Mouse (Mus musculus) G1E-ER4 (cell line): ENCODE measurements at regions not wholly inside any gene's neighbourhood (a gene's known extent, or its start where the extent isn't known, plus 50 kb on each side); places are given as distances from the start of the nearest gene placed in this dataset.

Source experiments
- GATA1 ChIP-seq: IDR thresholded peaks from one replicate; pipeline ENCODE4 v1.8.0; 2012; ENCODE audit warnings: low read length, inconsistent platforms

DNA sequence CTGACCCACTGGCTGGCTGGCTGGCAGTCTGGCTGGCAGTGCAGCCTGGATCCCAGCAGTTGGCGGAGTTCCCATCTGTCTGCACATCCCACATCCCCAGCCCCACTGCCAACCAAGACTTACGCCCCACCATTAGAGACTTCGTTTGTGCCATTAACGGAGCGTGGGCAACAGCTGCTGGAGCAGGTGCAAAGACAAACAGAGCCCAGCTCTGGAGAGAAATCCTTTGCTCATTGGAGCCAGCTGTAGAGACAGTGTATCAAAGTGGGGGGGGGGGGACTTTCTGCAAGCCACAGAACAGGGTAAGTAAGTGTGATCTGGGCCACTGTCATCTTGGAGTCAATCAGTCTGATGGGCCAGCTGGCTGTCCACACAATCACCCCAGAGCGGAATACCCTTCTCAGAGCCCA is 52.3 kb downstream of the Rplp1 start:
- no peak for TF ChIP-seq GATA1

DNA sequence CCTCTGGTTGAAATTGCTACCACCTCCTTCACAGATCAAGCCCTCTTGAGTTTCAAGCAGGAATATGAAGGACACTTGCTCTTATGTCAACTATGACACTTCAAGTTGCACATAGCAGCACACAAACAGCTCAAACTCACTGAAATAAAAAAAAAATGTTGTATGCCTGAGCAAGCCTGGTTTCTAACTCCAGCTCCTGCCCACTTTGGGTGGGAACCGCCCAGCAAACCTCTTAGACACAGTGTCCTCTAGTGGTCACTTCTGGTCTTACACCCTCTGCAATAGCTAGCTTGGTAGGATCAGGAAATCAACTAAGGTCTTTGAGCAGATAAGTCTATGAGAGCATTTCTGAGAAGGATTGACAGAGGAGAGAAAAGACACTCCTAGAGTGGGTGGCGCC is 54.2 kb downstream of the Rplp1 start:
- TF ChIP-seq GATA1: no peak

DNA sequence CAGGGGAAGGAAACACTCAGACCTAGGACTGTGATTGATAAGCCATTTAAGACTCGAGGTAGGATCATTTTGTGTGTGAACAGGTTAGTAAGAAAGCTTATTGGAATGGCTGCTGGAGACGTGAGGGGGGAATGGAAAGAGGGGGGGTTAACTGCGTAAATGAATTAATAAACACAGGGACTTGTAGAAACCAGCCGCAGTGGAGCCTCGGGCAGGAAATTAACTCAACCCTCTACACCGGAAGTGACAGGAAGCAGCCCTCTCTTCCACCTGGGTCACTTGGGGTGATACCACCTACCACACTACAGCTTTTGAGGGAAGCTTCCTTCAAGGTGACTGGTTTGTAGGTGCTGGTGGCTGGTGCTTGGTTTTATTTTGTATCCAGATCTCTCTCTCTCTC is 54.9 kb downstream of the Rplp1 start:
- TF ChIP-seq GATA1: no peak

DNA sequence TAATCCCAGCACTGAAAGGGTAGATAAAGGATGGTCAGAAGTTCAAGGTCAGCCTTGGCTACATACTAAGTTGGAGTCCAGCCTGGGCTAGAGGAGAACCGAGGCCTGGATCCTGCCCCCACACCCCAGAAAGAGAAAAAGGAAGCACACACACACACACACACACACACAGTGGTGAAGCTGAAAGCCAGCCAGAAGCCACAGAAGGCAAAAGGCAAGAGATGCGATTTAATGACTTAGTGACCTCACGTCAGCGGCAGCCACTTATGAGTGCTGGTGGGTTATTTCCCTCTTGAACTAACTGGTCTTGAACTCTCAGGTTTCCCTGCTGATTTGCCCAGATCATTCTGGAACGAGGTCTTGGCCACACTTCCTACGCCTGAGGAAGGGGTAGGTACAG is 56.5 kb downstream of the Rplp1 start:
- TF ChIP-seq GATA1: no peak

DNA sequence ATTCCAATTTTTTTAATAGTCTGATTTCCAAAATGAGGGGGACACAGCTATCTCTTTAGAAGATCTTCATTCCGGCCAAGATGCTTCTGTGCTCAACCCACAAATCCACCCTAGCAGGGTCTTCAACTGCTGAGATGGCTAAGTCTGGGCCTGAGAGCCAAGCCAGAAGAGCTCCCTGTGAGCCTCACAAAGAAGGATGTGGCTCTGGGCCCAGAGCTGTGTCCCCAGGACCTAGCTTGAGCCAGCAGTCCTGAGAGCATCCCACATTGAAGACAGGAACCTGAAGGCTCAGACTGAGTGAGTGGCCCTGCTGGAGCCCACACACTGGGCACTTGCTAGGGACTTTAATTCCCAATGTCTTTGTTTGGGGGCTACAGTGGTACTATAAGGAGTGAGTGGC is 57.7 kb downstream of the Rplp1 start:
- TF ChIP-seq GATA1: no peak

DNA sequence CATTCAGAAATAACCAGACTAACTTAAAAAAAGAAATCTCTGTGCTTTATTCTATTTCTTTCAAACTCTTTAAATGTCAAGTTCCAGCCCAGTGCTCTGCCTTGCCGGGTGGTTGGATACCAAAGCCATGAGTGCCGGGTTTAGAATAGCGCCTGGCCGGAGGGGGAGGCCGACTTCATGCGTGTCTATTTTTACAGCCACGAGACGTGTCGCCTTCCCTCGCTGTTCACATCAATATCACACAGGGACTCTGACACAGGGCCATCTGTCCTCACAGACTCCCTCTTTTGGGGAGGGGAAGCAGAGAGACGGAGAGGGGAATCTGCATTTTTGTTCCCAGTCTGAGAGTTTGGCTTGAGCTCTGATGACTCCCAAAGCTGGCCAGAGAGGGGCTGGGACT is 58.7 kb downstream of the Rplp1 start:
- no peak for TF ChIP-seq GATA1

DNA sequence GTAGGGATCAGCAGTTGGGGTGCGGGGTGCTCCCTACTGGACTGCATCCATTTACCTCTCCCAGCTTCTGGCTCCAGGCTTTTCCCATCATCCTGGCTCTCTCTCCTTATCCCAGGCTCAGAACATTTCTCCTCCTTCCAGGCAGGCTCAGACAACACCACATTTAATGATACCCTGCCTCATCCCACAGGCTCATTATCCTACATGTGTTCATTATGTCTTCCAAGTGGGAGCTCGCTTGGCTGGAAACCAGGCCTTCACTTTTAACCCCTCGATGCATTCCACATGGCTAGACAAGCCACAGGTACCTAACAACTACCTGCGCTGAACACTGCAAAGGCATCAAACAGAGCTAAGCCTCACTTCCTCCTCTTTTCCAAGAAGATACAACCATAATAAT is 60.5 kb downstream of the Rplp1 start:
- no peak for TF ChIP-seq GATA1

DNA sequence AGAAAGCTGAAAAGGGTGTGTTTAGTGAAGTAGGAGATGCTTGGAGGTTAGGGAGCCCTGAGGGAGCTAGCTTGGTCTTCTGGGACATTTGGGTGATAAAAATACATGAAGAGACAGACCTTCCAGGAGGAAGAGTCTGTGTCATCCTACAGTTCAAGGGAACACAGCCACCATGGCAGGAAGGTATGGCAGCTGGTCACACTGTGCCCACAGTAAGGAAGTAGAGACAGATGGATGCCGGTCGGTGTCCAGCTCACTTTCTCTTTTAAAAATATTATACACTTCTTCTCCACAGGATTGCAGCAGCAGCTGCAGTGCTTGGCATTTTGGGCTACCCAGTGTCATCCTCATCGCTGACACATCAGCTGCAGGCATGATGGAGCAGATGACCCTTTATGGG is 63.0 kb downstream of the Rplp1 start:
- no peak for TF ChIP-seq GATA1

DNA sequence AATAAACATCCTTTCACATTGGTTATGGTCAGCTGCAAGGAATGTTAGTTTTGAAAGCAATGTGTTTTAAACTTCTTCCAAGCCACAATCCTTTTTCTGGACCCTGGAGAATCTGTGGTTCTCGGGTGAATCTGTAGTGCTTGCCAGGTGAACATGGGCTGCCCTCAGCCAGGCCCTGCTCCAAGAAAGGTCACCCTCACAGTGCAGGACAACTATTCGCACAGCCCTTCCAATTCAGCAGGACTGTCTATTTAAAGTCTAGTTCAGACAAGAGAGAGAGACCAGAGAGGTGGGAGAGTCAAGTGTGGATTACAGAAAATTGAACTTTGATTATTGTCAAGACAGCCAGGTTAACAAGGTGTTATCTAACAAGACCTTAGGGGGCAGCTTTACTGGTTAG is 65.9 kb downstream of the Rplp1 start:
- TF ChIP-seq GATA1: no peak

DNA sequence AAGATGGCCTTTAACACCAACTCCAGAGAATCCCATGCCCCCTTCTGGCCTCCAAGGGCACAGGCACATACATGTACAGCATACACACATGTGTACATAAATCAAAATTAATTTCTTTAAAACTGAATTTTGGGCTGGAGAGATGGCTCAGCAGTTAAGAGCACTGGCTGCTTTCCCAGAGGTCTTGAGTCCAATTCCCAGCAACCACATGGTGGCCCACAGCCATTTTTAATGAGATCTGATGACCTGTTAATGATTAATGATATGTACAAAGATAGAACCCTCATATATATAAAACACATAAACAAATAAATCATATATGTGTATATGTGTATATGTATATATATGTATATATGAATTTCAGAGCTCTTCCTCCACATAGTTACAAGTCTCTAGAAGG is 66.8 kb downstream of the Rplp1 start:
- TF ChIP-seq GATA1: no peak

DNA sequence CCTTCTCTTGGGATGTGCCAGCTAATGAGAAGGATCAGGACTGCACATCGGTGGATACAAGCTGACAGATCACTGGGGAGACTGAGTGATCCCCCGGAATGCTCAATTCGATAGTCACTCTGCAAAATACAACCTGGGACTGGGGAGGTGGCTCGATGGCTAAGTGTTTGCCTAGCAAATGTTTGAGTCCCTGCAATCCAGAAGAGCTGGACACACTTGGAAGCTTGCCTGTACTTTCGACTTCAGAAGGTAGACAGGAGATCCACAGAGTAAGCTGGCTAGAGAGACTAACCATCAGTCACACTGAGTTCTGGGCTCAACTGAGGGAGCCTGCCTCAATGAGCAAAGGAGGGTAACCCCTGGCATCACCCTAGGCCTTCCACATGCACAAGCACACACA is 69.7 kb downstream of the Rplp1 start:
- no peak for TF ChIP-seq GATA1

DNA sequence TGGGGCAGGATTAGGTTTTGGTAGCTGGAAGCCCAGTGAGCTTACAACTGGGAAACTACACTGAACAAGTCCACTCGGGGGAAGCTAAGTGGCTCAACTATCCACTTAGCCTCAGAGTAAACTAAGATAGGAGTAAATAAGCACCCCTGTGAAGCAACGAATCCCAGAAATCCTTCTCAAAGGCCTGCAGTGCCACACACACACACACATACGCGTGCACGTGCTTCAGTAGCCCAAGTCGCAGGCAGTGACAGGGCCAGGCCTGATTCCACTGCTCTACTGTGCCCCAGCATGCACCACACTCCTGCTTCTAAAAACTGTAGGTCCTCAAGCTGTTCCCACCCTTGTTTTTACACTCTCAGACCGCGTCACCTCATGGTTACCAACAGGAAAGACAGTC is 70.2 kb downstream of the Rplp1 start:
- TF ChIP-seq GATA1: no peak

DNA sequence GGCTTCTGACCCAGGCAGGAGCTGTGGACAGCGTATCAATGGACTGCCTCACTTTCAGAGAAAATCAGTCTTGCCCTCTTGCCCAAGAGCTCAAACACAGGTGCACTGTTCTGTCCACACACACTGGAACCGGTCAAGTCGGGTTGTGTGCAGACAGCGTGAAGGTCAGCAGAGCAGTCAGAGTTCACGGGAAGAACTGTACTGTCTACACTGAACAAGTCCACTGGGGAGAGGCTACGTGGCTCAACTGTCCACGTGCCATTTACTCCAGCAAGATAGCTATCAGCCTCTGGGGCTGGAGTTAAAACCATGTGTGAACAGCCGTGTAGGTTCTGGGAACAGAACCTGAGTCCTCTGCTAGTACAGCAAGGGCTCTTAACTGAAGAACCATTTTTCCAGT is 70.8 kb downstream of the Rplp1 start:
- TF ChIP-seq GATA1: no peak

DNA sequence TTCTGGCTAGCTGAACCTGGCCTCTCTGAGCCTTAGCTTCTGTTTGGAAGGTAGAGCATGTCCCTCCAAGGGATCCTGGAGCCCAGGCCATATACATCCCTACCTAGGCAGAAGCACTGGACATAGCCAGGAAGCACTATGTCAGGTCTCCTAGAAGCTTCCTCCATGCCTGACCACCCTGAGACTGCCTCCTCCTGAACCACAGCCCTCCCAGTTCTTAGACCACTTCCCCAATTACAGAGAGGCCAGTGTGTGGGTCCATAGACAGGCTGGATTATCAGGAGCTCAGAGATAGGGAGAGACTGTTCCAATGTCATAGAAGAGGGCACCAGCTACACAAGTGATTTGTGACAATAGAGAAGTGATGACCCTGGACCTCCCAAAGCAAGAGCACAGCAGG is 72.0 kb downstream of the Rplp1 start:
- no peak for TF ChIP-seq GATA1

DNA sequence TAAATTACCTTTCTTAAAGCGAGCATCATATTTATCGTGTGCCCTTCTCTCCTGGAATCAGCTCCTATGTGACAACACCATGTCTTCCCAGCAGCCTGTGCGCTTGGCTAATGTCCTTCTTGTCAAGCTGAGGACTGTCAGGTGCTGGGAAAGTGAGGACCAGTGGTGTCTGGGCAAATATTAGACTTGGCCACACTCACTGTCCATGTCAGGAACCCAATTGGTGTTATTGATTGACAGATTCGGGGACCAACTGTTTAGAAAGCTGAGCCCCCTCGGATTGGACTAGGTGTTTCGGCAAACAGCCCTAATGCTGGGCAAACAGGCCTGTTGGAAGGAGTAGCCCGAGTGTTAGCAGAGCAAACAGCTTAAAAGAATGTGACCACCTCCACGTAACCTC is 73.1 kb downstream of the Rplp1 start:
- TF ChIP-seq GATA1: no peak

DNA sequence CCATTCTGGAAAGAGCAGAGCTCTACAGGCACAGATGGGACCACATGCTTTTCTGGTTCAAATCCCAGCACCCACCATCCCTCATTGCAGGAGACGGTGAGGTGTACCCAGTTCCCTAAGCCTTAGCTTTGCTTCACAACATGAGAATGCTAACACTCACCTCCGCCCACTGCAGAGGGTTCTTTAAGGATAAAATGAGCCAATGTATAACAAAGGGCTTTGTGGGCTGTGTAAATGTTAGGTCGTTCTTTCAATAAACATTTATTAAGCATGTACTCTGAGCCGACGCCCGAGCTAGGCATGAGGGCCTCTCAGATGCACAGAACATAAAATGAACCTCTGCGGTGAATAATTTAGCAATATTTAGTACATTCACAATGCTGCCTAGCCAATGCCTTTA is 74.0 kb downstream of the Rplp1 start:
- no peak for TF ChIP-seq GATA1

DNA sequence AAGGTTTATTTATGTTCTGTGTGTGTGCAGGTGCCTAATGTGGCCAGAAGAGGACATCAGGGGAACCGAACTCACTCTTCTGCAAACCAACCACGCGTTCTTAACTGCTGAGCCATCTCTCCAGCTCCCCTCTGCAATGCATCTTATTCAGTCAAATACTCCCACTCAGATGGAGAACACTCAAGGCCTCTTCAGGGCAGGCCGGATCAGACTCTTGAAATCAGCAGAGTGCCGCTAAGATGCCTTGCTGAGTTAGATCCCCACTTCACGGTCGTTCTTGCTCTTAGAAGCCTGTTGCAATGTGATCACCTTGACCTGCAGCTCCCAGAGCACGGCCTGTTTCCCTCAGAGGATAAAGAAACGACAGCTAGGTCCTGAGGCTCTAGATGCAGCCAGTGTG is 81.1 kb downstream of the Rplp1 start:
- TF ChIP-seq GATA1: no peak

DNA sequence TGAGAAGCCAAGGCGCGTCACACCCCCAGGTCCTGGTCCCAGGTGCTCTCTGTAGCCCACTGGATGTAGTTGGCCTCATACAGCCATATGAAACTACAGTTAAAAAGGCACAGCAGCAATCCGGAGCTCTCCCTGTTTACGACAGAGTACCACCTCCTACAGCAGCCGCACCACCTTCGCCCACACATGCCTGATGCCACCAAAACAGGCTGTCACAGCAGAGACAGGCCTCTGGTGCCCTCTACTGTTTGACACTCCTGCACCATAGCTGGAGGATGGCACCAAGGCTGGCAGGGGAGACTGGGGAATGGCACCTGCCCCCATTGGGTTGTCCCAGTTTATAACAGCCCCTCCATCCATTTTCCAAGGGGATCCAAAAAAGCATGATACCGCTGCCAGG is 84.1 kb downstream of the Rplp1 start:
- no peak for TF ChIP-seq GATA1

DNA sequence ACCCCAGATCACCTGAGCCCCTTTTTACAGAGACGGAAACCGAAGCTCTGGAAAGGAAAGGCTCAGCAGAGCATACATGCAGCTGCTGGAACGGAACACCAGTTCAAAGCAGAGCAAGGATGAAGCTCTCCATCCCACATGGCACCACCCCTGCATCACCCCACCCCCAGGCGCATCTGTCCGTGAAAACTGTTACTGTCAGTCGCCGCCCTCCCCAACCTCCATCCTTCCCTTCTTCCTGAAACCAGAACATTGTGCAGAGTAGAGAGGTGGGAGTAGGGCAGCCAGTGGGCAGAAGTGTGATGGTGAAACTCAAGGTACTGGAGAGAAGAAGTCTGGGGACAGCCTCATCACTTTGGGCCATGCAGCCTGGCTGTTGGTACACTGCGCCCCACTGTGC is 84.6 kb downstream of the Rplp1 start:
- TF ChIP-seq GATA1: no peak
